Mouse (Mus musculus): Measurements from ENCODE around the gene Gm21974. TPM values are rescaled to one million over a fixed set of nuclear protein-coding genes. Genes with fewer than 3 reads are reported as not detected.
"Not testable (repeated sequence)": the region's sequence is repeated elsewhere in the genome, so short reads cannot be mapped to it uniquely, and the experiment has no call there.

The Gm21974 gene
- total RNA-seq (2021), result not detected
- polyA plus RNA-seq (2012; rRNA removed), result not detected in 2 replicates
- long read RNA-seq, partial matches to known transcripts, result 1 of 1 reads
- long read RNA-seq, other reads (novel, unspliced or antisense), result 0 of 1 reads

GRCm38 (mm10) chr7:127895442-127895841 lies at the start of gene Gm21974, which contains the start of gene Vkorc1:
TSS of gene Gm21974 (minus strand) at chr7:127895454.
TSS of gene Vkorc1 (minus strand) at chr7:127895617.
- DNase-seq, result peak; percentile 98

GRCm38 (mm10) chr7:127944614-127945013 lies 49.4 kb upstream of the Gm21974 start:
- peak; percentile 49 for DNase-seq

- DNase-seq, result not testable (repeated sequence)
These were observed 46.8 kb upstream of the Gm21974 start for GRCm38 (mm10) chr7:127942097-127942496.

- DNase-seq, result no peak
These were observed 41.1 kb upstream of the Gm21974 start for GRCm38 (mm10) chr7:127936216-127936884.

- DNase-seq, result no peak
These were observed 40.5 kb upstream of the Gm21974 start for GRCm38 (mm10) chr7:127935748-127936159.

GRCm38 (mm10) chr7:127935028-127935722 lies 39.9 kb upstream of the Gm21974 start:
- DNase-seq, result peak; percentile 97

- DNase-seq, result no peak
These were observed 38.8 kb upstream of the Gm21974 start for GRCm38 (mm10) chr7:127934075-127934474.

GRCm38 (mm10) chr7:127932273-127933031 lies 37.2 kb upstream of the Gm21974 start:
- no peak for DNase-seq

GRCm38 (mm10) chr7:127931351-127932135 lies 36.3 kb upstream of the Gm21974 start:
- peak; percentile 68 for DNase-seq

- DNase-seq, result no peak
These were observed 35.4 kb upstream of the Gm21974 start for GRCm38 (mm10) chr7:127930636-127931035.

- DNase-seq, result no peak
These were observed 34.7 kb upstream of the Gm21974 start, which contains the start of gene Prss8 for GRCm38 (mm10) chr7:127929923-127930322. TSS of gene Prss8 (minus strand) at chr7:127930104.

- DNase-seq, result no peak
These were observed 33.3 kb upstream of the Gm21974 start for GRCm38 (mm10) chr7:127928596-127928995.

GRCm38 (mm10) chr7:127927726-127928125 lies 32.5 kb upstream of the Gm21974 start:
- DNase-seq, result no peak

- DNase-seq, result no peak
These were observed 31.6 kb upstream of the Gm21974 start for GRCm38 (mm10) chr7:127926846-127927245.

- no peak for DNase-seq
These were observed 30.8 kb upstream of the Gm21974 start for GRCm38 (mm10) chr7:127926066-127926465.

- no peak for DNase-seq
These were observed 30.0 kb upstream of the Gm21974 start for GRCm38 (mm10) chr7:127925252-127925651.

GRCm38 (mm10) chr7:127923714-127924113 lies 28.5 kb upstream of the Gm21974 start:
- no peak for DNase-seq

GRCm38 (mm10) chr7:127922451-127923275 lies 27.4 kb upstream of the Gm21974 start:
- no peak for DNase-seq

- no peak for DNase-seq
These were observed 26.3 kb upstream of the Gm21974 start for GRCm38 (mm10) chr7:127921516-127921915.

- no peak for DNase-seq
These were observed 24.0 kb upstream of the Gm21974 start for GRCm38 (mm10) chr7:127919290-127919689.

GRCm38 (mm10) chr7:127918203-127918602 lies 22.9 kb upstream of the Gm21974 start:
- no peak for DNase-seq
